Mouse (Mus musculus) gonadal fat pad, adult 2 months (tissue): ENCODE results near the gene Lrp10. TPM values are rescaled to one million over a fixed set of nuclear protein-coding genes. Genes with fewer than 3 reads are reported as not detected.

ENCODE experiments used
- DNase-seq: peaks from one replicate; pipeline ENCODE4 v3.0.0-alpha.2; 2012; ENCODE audit warnings: low read depth
- polyA plus RNA-seq: library from polyadenylated mRNA; depleted of rRNA; stranded (reverse); fragments of >200 nt; gene quantifications from 2 replicates; pipeline ENCODE4 v1.2.3, GENCODE M21; 2012

The Lrp10 gene
- polyA plus RNA-seq, 1 experiment = 125 TPM

GRCm38 (mm10) chr14:54433941-54434531 is 29.9 kb upstream of the Lrp10 start:
- DNase-seq = no peak

GRCm38 (mm10) chr14:54435194-54435918 is 28.6 kb upstream of the Lrp10 start:
- no peak for DNase-seq

- DNase-seq = no peak
Measured at GRCm38 (mm10) chr14:54439155-54439554, 24.8 kb upstream of the Lrp10 start.

GRCm38 (mm10) chr14:54439610-54440009 is 24.3 kb upstream of the Lrp10 start:
- no peak for DNase-seq

GRCm38 (mm10) chr14:54440538-54440937 is 23.4 kb upstream of the Lrp10 start:
- no peak for DNase-seq

GRCm38 (mm10) chr14:54441365-54441764 is 22.6 kb upstream of the Lrp10 start:
- DNase-seq = no peak

GRCm38 (mm10) chr14:54442548-54442947 is 21.4 kb upstream of the Lrp10 start:
- DNase-seq = no peak

GRCm38 (mm10) chr14:54443196-54443595 is 20.7 kb upstream of the Lrp10 start:
- DNase-seq = no peak

GRCm38 (mm10) chr14:54443712-54444618 is 20.0 kb upstream of the Lrp10 start:
- no peak for DNase-seq

GRCm38 (mm10) chr14:54445476-54445875 is 18.5 kb upstream of the Lrp10 start:
- DNase-seq = no peak

GRCm38 (mm10) chr14:54453566-54453965 is 10.4 kb upstream of the Lrp10 start:
- no peak for DNase-seq

GRCm38 (mm10) chr14:54454669-54455528 is 9.0 kb upstream of the Lrp10 start:
- DNase-seq = no peak

GRCm38 (mm10) chr14:54457907-54458569 is 5.9 kb upstream of the Lrp10 start:
- DNase-seq = no peak

GRCm38 (mm10) chr14:54462146-54462545 is 1.8 kb upstream of the Lrp10 start:
- DNase-seq = no peak

- DNase-seq = no peak
Measured at GRCm38 (mm10) chr14:54463108-54463958, 604 bp upstream of the Lrp10 start.

GRCm38 (mm10) chr14:54464293-54465005 is 512 bp downstream of the Lrp10 start:
- DNase-seq = no peak

- no peak for DNase-seq
Measured at GRCm38 (mm10) chr14:54471467-54471866, 7.5 kb downstream of the Lrp10 start.

- no peak for DNase-seq
Measured at GRCm38 (mm10) chr14:54472671-54473070, 8.7 kb downstream of the Lrp10 start.

GRCm38 (mm10) chr14:54474744-54475143 is 10.8 kb downstream of the Lrp10 start:
- DNase-seq = no peak
